Mouse (Mus musculus) intestine, embryonic 14.5 days (tissue): ENCODE measurements at regions not wholly inside any gene's neighbourhood (a gene's known extent, or its start where the extent isn't known, plus 50 kb on each side); places are given as distances from the start of the nearest gene placed in this dataset.

Experiments
- ATAC-seq: fragments of 200-750 bp; cut with Nextera tagmentation; replicated peaks from 2 replicates; pipeline ENCODE4 v1.8.0; 2017; ENCODE audit warnings: low read depth, moderate number of reproducible peaks, moderate TSS enrichment, moderate library complexity; ENCODE audit not compliant: low FRiP score, low TSS enrichment
- DNase-seq: peaks from one replicate; pipeline ENCODE4 v3.0.0-alpha.2; 2018; ENCODE audit warnings: low spot score
- H3K27ac ChIP-seq: fragments of 300-500 bp; sonication (generic); 2 replicates; pipeline ENCODE4 v1.5.1; 2014; ENCODE audit warnings: low read depth, mild to moderate bottlenecking, control low read depth
- H3K27me3 ChIP-seq: fragments of 300-500 bp; sonication (generic); replicated peaks from 2 replicates; pipeline ENCODE4 v1.6.1; 2014; ENCODE audit warnings: low read length, control low read depth; ENCODE audit not compliant: control insufficient read depth, insufficient read depth
- H3K36me3 ChIP-seq: fragments of 300-500 bp; sonication (generic); 2 replicates; pipeline ENCODE4 v1.6.1; 2014; ENCODE audit warnings: low read length, control low read depth; ENCODE audit not compliant: control insufficient read depth, insufficient read depth
- H3K4me1 ChIP-seq: fragments of 300-500 bp; sonication (generic); replicated peaks from 2 replicates; pipeline ENCODE4 v1.6.1; 2014; ENCODE audit warnings: low read length, control low read depth, mixed read lengths; ENCODE audit not compliant: control insufficient read depth, insufficient read depth
- H3K4me2 ChIP-seq: fragments of 300-500 bp; sonication (generic); 2 replicates; pipeline ENCODE4 v1.6.1; 2014; ENCODE audit warnings: low read length
- H3K4me3 ChIP-seq: fragments of 300-500 bp; sonication (generic); 2 replicates; pipeline ENCODE4 v1.5.1; 2014; ENCODE audit warnings: low read depth, low read length, control low read depth, mixed read lengths
- H3K9ac ChIP-seq: fragments of 300-500 bp; sonication (generic); 2 replicates; pipeline ENCODE4 v1.6.1; 2014; ENCODE audit warnings: mild to moderate bottlenecking, low read length
- H3K9me3 ChIP-seq: fragments of 300-500 bp; sonication (generic); 2 replicates; pipeline ENCODE4 v1.6.1; 2016; ENCODE audit warnings: low read length, control low read depth; ENCODE audit not compliant: control insufficient read depth
- WGBS: fragments of 180-500 bp; shearing (Covaris S2); extraction: QIAGEN DNeasy Blood & Tissue Kit; methylation state at CpG from one replicate; pipeline ENCODE4 v1.1.7; 2014; 5-methylcytosine and 5-hydroxymethylcytosine counted together

GRCm38 (mm10) chr1:71910125-71910524, 257.1 kb upstream of the Fn1 start:
- DNase-seq (no peak), ATAC-seq (no peak)
- Histone ChIP-seq H3K9me3 (peaks cover 3% of the 10 kb centered on the region; the same call in 1 of the 2 replicates), H3K9ac (no peak overlapping the region), H3K4me2 (no peak overlapping the region), H3K27me3 (no peaks in the 10 kb centered on the region), H3K27ac (no peak overlapping the region), H3K36me3 (no peaks in the 10 kb centered on the region), H3K4me3 (no peak overlapping the region), H3K4me1 (no peaks in the 10 kb centered on the region)
- WGBS, result 62% methylated on average over 1 of the region's 1 CpGs

- Histone ChIP-seq H3K27me3 (no peaks in the 10 kb centered on the region), H3K27ac (no peak overlapping the region), H3K4me3 (no peak overlapping the region), H3K9me3 (peaks cover 3% of the 10 kb centered on the region; the same call in 1 of the 2 replicates), H3K36me3 (no peaks in the 10 kb centered on the region), H3K4me2 (no peak overlapping the region), H3K4me1 (no peaks in the 10 kb centered on the region), H3K9ac (no peak overlapping the region)
- WGBS, result 63% methylated on average over 11 of the region's 11 CpGs
- no peak for ATAC-seq
- no peak for DNase-seq
Observed at GRCm38 (mm10) chr1:71909508-71910124, 256.6 kb upstream of the Fn1 start.

- H3K27ac ChIP-seq, result no peak overlapping the region
- peaks cover 3% of the 10 kb centered on the region; the same call in 1 of the 2 replicates for H3K9me3 ChIP-seq
- H3K9ac ChIP-seq, result no peak overlapping the region
- H3K4me1 ChIP-seq, result no peaks in the 10 kb centered on the region
- DNase-seq (no peak), ATAC-seq (no peak)
- no peaks in the 10 kb centered on the region for H3K36me3 ChIP-seq
- no peak overlapping the region for H3K4me2 ChIP-seq
- no peak overlapping the region for H3K4me3 ChIP-seq
- H3K27me3 ChIP-seq, result no peaks in the 10 kb centered on the region
- WGBS, result 76% methylated on average over 4 of the region's 4 CpGs
Observed at GRCm38 (mm10) chr1:71904376-71904948, 251.5 kb upstream of the Fn1 start.

- Histone ChIP-seq H3K27me3 (no peaks in the 10 kb centered on the region), H3K36me3 (no peaks in the 10 kb centered on the region), H3K4me3 (no peak overlapping the region), H3K9me3 (no peaks in the 10 kb centered on the region), H3K9ac (no peak overlapping the region), H3K4me2 (no peak overlapping the region), H3K4me1 (no peaks in the 10 kb centered on the region; the same call in 1 of the 2 replicates), H3K27ac (no peak overlapping the region)
- WGBS, result 74% methylated on average over 8 of the region's 9 CpGs
- no peak for ATAC-seq
- no peak for DNase-seq
Observed at GRCm38 (mm10) chr1:71900106-71901074, 247.4 kb upstream of the Fn1 start.

GRCm38 (mm10) chr1:71899128-71899527, 246.1 kb upstream of the Fn1 start:
- H3K4me3 ChIP-seq, result no peak overlapping the region
- no peaks in the 10 kb centered on the region for H3K9me3 ChIP-seq
- H3K9ac ChIP-seq, result no peak overlapping the region
- no peaks in the 10 kb centered on the region; the same call in 1 of the 2 replicates for H3K4me1 ChIP-seq
- H3K27ac ChIP-seq, result no peak overlapping the region
- no peaks in the 10 kb centered on the region for H3K27me3 ChIP-seq
- no peak for DNase-seq
- H3K36me3 ChIP-seq, result no peaks in the 10 kb centered on the region
- no peak for ATAC-seq
- WGBS, result 61% methylated on average over 8 of the region's 8 CpGs
- no peak overlapping the region for H3K4me2 ChIP-seq

- ATAC-seq, result no peak
- Histone ChIP-seq H3K4me1 (peaks cover 7% of the 10 kb centered on the region; the same call in 1 of the 2 replicates), H3K27me3 (no peaks in the 10 kb centered on the region), H3K27ac (no peak overlapping the region), H3K9me3 (no peaks in the 10 kb centered on the region), H3K4me2 (no peak overlapping the region), H3K36me3 (no peaks in the 10 kb centered on the region), H3K9ac (no peak overlapping the region), H3K4me3 (no peak overlapping the region)
- DNase-seq, result no peak
- 91% methylated on average over 6 of the region's 6 CpGs for whole genome bisulfite sequencing
Observed at GRCm38 (mm10) chr1:71898198-71898597, 245.2 kb upstream of the Fn1 start.

GRCm38 (mm10) chr1:71897464-71898051, 244.6 kb upstream of the Fn1 start:
- Histone ChIP-seq H3K36me3 (no peaks in the 10 kb centered on the region), H3K4me1 (peaks cover 7% of the 10 kb centered on the region; the same call in 1 of the 2 replicates), H3K9me3 (no peaks in the 10 kb centered on the region), H3K4me3 (no peak overlapping the region), H3K4me2 (no peak overlapping the region), H3K9ac (no peak overlapping the region), H3K27ac (no peak overlapping the region), H3K27me3 (no peaks in the 10 kb centered on the region)
- no peak for DNase-seq
- WGBS, result 72% methylated on average over 8 of the region's 8 CpGs
- no peak for ATAC-seq

- Histone ChIP-seq H3K27ac (no peak overlapping the region), H3K4me1 (peaks cover 7% of the 10 kb centered on the region; the same call in 1 of the 2 replicates), H3K4me3 (no peak overlapping the region), H3K27me3 (no peaks in the 10 kb centered on the region), H3K9me3 (no peaks in the 10 kb centered on the region), H3K4me2 (no peak overlapping the region), H3K9ac (no peak overlapping the region), H3K36me3 (no peaks in the 10 kb centered on the region)
- DNase-seq, result no peak
- no peak for ATAC-seq
- 64% methylated on average over 11 of the region's 11 CpGs for WGBS
Observed at GRCm38 (mm10) chr1:71896141-71896725, 243.2 kb upstream of the Fn1 start.
